Mouse (Mus musculus) liver, embryonic 11.5 days (tissue): ENCODE results near the gene Ints13. TPM values are rescaled to one million over a fixed set of nuclear protein-coding genes. Genes with fewer than 3 reads are reported as not detected.
"Not testable (repeated sequence)": the region's sequence is repeated elsewhere in the genome, so short reads cannot be mapped to it uniquely, and the experiment has no call there.

Source experiments
- ATAC-seq: fragments of 200-750 bp; cut with Nextera tagmentation; replicated peaks from 2 replicates; pipeline ENCODE4 v1.8.0; 2017; ENCODE audit warnings: moderate number of reproducible peaks, mild to moderate bottlenecking, moderate TSS enrichment, moderate library complexity; ENCODE audit not compliant: low FRiP score
- DNase-seq: peaks from one replicate; pipeline ENCODE4 v3.0.0-alpha.2; 2017; ENCODE audit warnings: low spot score
- H3K27ac ChIP-seq: fragments of 300-500 bp; sonication (generic); 2 replicates; pipeline ENCODE4 v1.5.1; 2014; ENCODE audit warnings: mild to moderate bottlenecking, low read depth, low read length, control low read depth
- H3K27me3 ChIP-seq: fragments of 300-500 bp; sonication (generic); replicated peaks from 2 replicates; pipeline ENCODE4 v1.6.1; 2014; ENCODE audit warnings: low read length, mixed read lengths; ENCODE audit not compliant: control insufficient read depth, insufficient read depth
- H3K36me3 ChIP-seq: fragments of 300-500 bp; sonication (generic); 2 replicates; pipeline ENCODE4 v1.6.1; 2014; ENCODE audit warnings: mild to moderate bottlenecking, low read length, moderate library complexity, mixed read lengths; ENCODE audit not compliant: control insufficient read depth, insufficient read depth
- H3K4me1 ChIP-seq: fragments of 300-500 bp; sonication (generic); replicated peaks from 2 replicates; pipeline ENCODE4 v1.6.1; 2014; ENCODE audit warnings: low read length, mixed read lengths; ENCODE audit not compliant: control insufficient read depth, insufficient read depth
- H3K4me2 ChIP-seq: fragments of 300-500 bp; sonication (generic); 2 replicates; pipeline ENCODE4 v1.6.1; 2014; ENCODE audit warnings: mild to moderate bottlenecking, control low read depth, moderate library complexity
- H3K4me3 ChIP-seq: fragments of 300-500 bp; sonication (generic); 2 replicates; pipeline ENCODE4 v1.5.1; 2014; ENCODE audit warnings: low read depth, low read length, control low read depth
- H3K9ac ChIP-seq: fragments of 300-500 bp; sonication (generic); 2 replicates; pipeline ENCODE4 v1.6.1; 2014; ENCODE audit warnings: low read depth, low read length, control low read depth
- H3K9me3 ChIP-seq: fragments of 300-500 bp; sonication (generic); 2 replicates; pipeline ENCODE4 v1.6.1; 2016; ENCODE audit warnings: low read length, inconsistent platforms, mixed read lengths; ENCODE audit not compliant: control insufficient read depth
- WGBS: fragments of 180-500 bp; shearing (Covaris S2); extraction: QIAGEN DNeasy Blood & Tissue Kit; methylation state at CpG from one replicate; pipeline ENCODE4 v1.1.7; 2014; 5-methylcytosine and 5-hydroxymethylcytosine counted together
- polyA plus RNA-seq: library from polyadenylated mRNA; unstranded; fragments of >200 nt; fragmentation: Nextera tagmentation; extraction: Ambion mirVana; gene quantifications from 2 replicates; pipeline ENCODE4 v1.2.1, GENCODE M21; 2014

Ints13 gene
- polyA plus RNA-seq, 1 experiment from 2014 or later, result 69.9 TPM

DNA sequence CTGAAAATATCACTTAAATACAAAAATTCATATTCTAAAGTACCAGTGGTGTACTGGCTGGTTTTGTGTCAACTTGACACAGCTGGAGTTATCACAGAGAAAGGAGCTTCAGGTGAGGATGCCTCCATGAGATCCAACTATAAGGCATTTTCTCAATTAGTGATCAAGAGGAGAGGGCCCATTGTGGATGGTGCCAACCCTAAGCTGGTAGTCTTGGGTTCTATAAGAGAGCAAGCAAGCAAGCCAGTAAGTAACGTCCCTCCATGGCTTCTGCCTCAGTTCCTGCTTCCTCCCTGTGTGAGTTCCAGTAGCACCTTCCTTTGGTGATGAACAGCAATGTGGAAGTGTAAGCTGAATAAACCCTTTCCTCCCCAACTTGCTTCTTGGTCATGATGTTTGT, 15.2 kb downstream of the Ints13 start:
- H3K36me3 ChIP-seq, result peaks cover 18% of the 10 kb centered on the region; the same call in 1 of the 2 replicates
- 90% methylated on average over 1 of the region's 1 CpGs for WGBS
- H3K9ac ChIP-seq, H3K4me3 ChIP-seq, H3K9me3 ChIP-seq, H3K4me2 ChIP-seq, H3K27ac ChIP-seq, H3K27me3 ChIP-seq, ATAC-seq, DNase-seq, H3K4me1 ChIP-seq: not testable (repeated sequence)

DNA sequence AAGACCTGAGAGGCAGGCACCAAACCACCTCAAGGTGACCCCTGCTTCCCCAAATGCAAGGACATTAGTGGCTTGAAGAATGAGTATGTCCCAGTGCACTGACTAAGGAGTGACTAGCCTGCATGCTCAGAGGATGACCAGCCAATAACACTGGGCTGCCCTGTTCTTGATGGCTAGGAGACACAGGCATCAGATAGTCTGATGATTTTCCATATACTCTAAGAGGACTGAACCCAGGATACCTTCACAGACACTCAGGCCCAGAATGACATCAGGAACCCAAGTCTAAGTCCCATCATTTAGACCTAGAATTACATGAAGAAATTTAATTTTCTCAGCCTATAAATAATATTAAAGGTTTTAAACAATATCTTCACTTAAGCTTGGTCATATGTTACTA, 26.3 kb downstream of the Ints13 start:
- Histone ChIP-seq H3K4me2 (no peak overlapping the region), H3K9me3 (no peaks in the 10 kb centered on the region), H3K27ac (no peak overlapping the region), H3K27me3 (no peaks in the 10 kb centered on the region), H3K36me3 (peaks cover 29% of the 10 kb centered on the region), H3K4me3 (no peak overlapping the region), H3K4me1 (no peaks in the 10 kb centered on the region), H3K9ac (no peak overlapping the region)
- ATAC-seq (no peak), DNase-seq (no peak)

DNA sequence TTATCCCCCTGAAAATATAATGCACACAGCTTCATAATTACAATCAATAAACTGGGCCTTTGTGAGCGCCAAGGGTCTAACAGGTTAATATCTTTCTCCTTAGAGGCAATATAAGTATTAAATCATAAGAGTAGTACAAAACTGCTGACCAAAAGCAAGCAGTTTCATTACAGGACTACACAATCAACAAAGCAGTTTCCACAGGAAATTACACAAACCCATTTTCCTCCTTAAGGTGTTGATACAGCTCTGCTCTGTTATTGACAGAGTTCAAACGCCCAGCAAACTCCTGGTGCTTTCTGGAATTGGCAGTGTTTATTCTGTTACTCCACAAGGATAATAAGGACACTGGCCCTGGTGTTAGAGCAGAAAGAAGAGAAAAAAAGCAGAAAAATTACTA, 27.2 kb downstream of the Ints13 start:
- Histone ChIP-seq H3K27ac (no peak overlapping the region), H3K4me2 (no peak overlapping the region), H3K9me3 (no peaks in the 10 kb centered on the region), H3K4me1 (no peaks in the 10 kb centered on the region), H3K4me3 (no peak overlapping the region), H3K36me3 (peaks cover 22% of the 10 kb centered on the region), H3K27me3 (no peaks in the 10 kb centered on the region), H3K9ac (no peak overlapping the region)
- WGBS, result 84% methylated on average over 2 of the region's 2 CpGs
- no peak for DNase-seq
- ATAC-seq, result no peak

DNA sequence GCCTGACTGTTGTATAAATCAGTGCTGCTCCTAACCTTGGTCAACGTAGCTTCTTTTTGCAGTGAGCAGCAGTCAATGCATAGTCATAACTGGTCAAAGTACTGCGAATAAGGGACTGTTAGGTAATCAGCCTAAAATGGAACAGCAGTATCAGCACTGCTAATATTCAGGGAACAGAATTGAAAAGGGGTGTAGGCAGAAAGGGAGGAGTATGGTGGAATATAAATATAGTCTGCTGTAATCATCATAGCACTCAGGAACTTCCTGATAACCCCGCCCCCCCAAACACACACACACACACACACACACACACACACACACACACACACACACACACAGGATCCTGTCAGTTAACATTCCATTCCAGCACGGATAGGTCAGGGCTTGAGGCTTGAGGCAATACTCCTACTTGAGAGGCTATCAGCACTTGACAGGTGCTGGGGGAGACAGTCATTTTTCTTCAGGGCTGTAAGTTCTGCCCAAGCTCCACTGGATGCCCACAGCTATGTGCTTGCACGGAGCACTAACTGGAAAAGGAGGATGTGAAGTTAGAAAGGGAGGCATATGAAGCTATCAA, 32.3 kb downstream of the Ints13 start:
- no peak overlapping the region for H3K4me3 ChIP-seq
- DNase-seq, result no peak
- H3K4me1 ChIP-seq, result no peaks in the 10 kb centered on the region
- no peak overlapping the region for H3K4me2 ChIP-seq
- 66% methylated on average over 5 of the region's 5 CpGs for whole genome bisulfite sequencing
- H3K27ac ChIP-seq, result no peak overlapping the region
- H3K9me3 ChIP-seq, result no peaks in the 10 kb centered on the region
- H3K9ac ChIP-seq, result no peak overlapping the region
- H3K36me3 ChIP-seq, result peaks cover 4% of the 10 kb centered on the region
- no peak for ATAC-seq
- H3K27me3 ChIP-seq, result no peaks in the 10 kb centered on the region

DNA sequence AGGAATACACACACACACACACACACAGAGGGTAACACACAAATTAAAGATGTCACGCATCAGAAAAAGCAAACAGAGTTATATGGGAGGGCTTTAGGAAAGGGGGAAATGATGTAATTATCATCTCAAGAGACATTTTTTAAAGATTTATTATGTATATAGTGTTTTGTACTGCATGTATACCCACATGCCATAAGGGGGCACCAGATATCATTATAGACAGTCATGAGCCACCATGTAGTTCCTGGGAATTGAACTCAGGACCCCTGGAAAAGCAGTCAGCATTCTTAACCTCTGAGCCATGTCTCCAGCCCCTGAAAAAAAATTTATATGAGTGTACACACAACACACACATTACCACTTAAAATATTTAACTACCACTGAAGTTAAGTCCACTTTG, 33.0 kb downstream of the Ints13 start:
- peaks cover 4% of the 10 kb centered on the region for H3K36me3 ChIP-seq
- H3K27me3 ChIP-seq, result no peaks in the 10 kb centered on the region
- H3K4me1 ChIP-seq, result no peaks in the 10 kb centered on the region
- no peak overlapping the region for H3K4me2 ChIP-seq
- no peak overlapping the region for H3K9ac ChIP-seq
- ATAC-seq (no peak), DNase-seq (no peak)
- no peak overlapping the region for H3K27ac ChIP-seq
- WGBS, result 89% methylated on average over 1 of the region's 1 CpGs
- H3K9me3 ChIP-seq, result no peaks in the 10 kb centered on the region
- no peak overlapping the region for H3K4me3 ChIP-seq

DNA sequence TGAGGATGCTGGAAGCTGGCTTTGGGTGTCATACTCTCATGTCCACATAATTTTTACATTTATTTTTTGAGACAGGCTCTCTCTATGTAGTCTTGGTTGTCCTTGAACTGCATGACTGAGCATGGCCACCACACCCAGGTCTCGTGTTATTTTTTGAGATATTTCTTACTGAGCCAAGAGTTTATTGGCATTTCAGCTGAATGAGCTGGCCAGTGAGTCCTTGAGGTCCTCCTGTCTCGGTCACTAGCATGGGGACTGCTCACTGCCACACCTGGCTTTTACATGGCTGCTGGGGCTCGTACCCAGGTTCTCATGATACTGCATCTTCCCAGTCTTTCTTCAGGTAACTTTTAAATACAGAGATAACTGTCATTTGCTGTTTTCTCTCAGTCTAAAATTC, 37.2 kb downstream of the Ints13 start:
- WGBS, result 74% methylated on average over 3 of the region's 3 CpGs
- Histone ChIP-seq H3K9me3 (no peaks in the 10 kb centered on the region; the same call in 1 of the 2 replicates), H3K27ac (no peak overlapping the region), H3K36me3 (no peaks in the 10 kb centered on the region), H3K4me1 (no peaks in the 10 kb centered on the region; the same call in 1 of the 2 replicates), H3K4me2 (no peak overlapping the region), H3K27me3 (no peaks in the 10 kb centered on the region), H3K4me3 (no peak overlapping the region), H3K9ac (no peak overlapping the region)
- no peak for DNase-seq
- ATAC-seq, result no peak

DNA sequence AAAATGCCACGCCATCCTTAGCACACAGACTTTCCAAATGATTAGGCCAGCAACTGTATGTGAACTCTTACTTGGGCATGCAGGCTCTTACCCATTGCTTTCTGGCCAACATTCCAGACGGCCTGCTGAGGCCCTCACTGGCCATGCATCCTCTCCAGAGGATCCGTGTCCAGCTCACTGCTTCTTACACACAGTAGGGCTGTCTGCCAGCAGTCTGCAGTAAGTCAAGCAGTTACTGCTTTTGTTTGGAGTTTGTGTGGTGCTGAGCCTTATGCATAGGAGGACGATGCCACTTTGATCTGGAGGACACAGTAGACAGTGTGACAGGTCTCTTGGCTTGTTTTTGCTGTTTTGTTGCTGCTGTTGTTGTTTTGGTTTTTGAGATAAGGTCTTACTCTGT, 39.0 kb downstream of the Ints13 start:
- no peaks in the 10 kb centered on the region for H3K27me3 ChIP-seq
- H3K36me3 ChIP-seq, result no peaks in the 10 kb centered on the region
- no peak overlapping the region for H3K27ac ChIP-seq
- no peak overlapping the region for H3K9ac ChIP-seq
- H3K4me1 ChIP-seq, result no peaks in the 10 kb centered on the region; the same call in 1 of the 2 replicates
- WGBS, result 61% methylated on average over 4 of the region's 4 CpGs
- no peak overlapping the region for H3K4me3 ChIP-seq
- ATAC-seq, result no peak
- DNase-seq, result no peak
- H3K4me2 ChIP-seq, result no peak overlapping the region
- H3K9me3 ChIP-seq, result no peaks in the 10 kb centered on the region; the same call in 1 of the 2 replicates

DNA sequence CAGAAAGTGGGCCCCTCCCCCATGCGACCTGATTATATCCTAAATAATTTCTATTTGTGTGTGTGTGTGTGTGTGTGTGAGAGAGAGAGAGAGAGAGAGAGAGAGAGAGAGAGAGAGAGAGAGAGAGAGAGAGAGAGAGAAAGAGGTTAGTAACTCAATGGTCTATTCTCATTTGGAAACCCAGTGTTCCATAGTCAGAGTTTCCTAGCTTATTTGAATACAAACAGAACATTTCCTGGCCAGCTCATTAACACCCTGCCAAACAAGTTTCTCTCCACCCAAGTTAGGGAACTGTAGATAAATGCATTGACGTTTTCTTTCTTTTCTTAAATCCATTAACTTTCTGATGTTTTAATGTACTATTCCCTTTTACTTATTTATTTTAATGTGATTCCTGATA, 39.6 kb downstream of the Ints13 start:
- DNase-seq (no peak), ATAC-seq (no peak)
- Histone ChIP-seq H3K27me3 (no peaks in the 10 kb centered on the region), H3K4me3 (no peak overlapping the region), H3K4me1 (no peaks in the 10 kb centered on the region; the same call in 1 of the 2 replicates), H3K4me2 (no peak overlapping the region), H3K9ac (no peak overlapping the region), H3K9me3 (no peaks in the 10 kb centered on the region; the same call in 1 of the 2 replicates), H3K36me3 (no peaks in the 10 kb centered on the region), H3K27ac (no peak overlapping the region)
- WGBS, result 52% methylated on average over 2 of the region's 2 CpGs

DNA sequence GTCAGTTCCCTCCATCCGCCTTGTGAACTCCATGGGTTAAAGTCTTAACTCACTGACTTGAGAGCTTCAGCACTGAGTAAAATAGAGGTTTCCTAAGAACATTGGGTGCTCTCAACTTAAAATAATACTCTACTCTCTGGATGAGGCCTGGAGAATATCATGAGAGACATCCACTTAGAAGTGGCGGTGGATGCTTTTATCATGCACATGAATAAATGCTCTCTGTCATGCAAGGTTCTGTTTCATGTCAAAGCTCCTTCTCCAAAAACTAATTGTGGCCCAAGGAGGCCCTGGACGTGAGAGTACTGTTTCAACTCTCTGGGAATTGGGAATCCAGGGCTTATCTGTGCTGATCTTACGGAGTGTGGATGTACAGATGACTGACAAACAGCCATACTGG, 40.5 kb downstream of the Ints13 start:
- H3K9ac ChIP-seq, result no peak overlapping the region
- no peaks in the 10 kb centered on the region; the same call in 1 of the 2 replicates for H3K4me1 ChIP-seq
- ATAC-seq (no peak), DNase-seq (no peak)
- H3K4me3 ChIP-seq, result no peak overlapping the region
- no peaks in the 10 kb centered on the region for H3K36me3 ChIP-seq
- no peaks in the 10 kb centered on the region; the same call in 1 of the 2 replicates for H3K9me3 ChIP-seq
- 69% methylated on average over 4 of the region's 4 CpGs for WGBS
- no peak overlapping the region for H3K27ac ChIP-seq
- no peak overlapping the region for H3K4me2 ChIP-seq
- no peaks in the 10 kb centered on the region for H3K27me3 ChIP-seq
